Mouse (Mus musculus) MEL (cell line): ENCODE results near the gene Senp3.

Source experiments
- CTCF ChIP-seq, 3 experiments: IDR thresholded peaks in 2 of 3; conservative IDR thresholded peaks in 1 of 3; 2 replicates each; pipeline ENCODE4 v1.5.1; 2011 to 2012; ENCODE audit warnings: low read length in 3 of 3, low read depth in 2 of 3, mild to moderate bottlenecking in 2 of 3, improper control_type of control experiment in 1 of 3, inconsistent platforms in 1 of 3, mixed read lengths in 1 of 3, moderate library complexity in 1 of 3; ENCODE audit not compliant: control insufficient read depth in 1 of 3, insufficient read depth in 1 of 3, poor library complexity in 1 of 3, severe bottlenecking in 1 of 3
- SIN3A ChIP-seq: IDR thresholded peaks from 2 replicates; pipeline ENCODE4 v1.6.1; 2012; ENCODE audit warnings: low read length, improper control_type of control experiment, inconsistent platforms

DNA sequence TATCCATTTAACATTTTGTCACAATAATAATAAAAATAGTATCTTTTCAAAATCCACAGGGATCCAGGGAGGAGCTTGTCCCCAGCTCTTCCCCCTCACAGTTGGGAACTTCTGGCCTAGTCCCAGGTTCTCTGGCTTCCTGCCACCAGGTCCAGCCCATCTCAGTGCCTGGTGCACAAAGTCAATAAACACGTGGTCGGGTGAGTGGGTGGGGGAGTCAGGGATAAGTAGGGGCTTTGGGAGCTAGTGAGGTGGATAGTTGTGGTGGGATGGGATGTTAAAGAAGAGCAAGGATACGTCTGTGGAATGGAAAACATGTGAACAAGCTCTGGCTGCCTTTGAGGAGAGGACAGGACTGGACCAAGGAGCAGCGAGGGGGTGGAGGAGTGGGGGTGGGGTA lies 4.5 kb upstream of the Senp3 start:
- no peak for TF ChIP-seq SIN3A
- no peak for TF ChIP-seq CTCF (IDR thresholded peaks at IDR 0.05 in 2 of 3, conservative IDR thresholded peaks at IDR 0.05 in 1 of 3; ENCODE audit: control insufficient read depth in 1 of 3, insufficient read depth in 1 of 3, low read depth in 2 of 3, low read length in 3 of 3, poor library complexity in 1 of 3, severe bottlenecking in 1 of 3)
